Mouse (Mus musculus): ENCODE measurements around the gene Eri3.

The Eri3 gene

GRCm38 (mm10) chr4:117577579-117577978 lies 27.4 kb downstream of the Eri3 start:
- no peak for DNase-seq (ENCODE audit: low read depth)

- DNase-seq (ENCODE audit: low read depth): no peak
Measured at GRCm38 (mm10) chr4:117581626-117582025, 31.5 kb downstream of the Eri3 start.

- DNase-seq (ENCODE audit: low read depth): no peak
Measured at GRCm38 (mm10) chr4:117585995-117586394, 35.8 kb downstream of the Eri3 start.

- DNase-seq (ENCODE audit: low read depth): no peak
Measured at GRCm38 (mm10) chr4:117587447-117587846, 37.3 kb downstream of the Eri3 start.

- DNase-seq (ENCODE audit: low read depth): no peak
Measured at GRCm38 (mm10) chr4:117589081-117589660, 39.0 kb downstream of the Eri3 start.

GRCm38 (mm10) chr4:117590781-117591180 lies 40.6 kb downstream of the Eri3 start:
- DNase-seq (ENCODE audit: low read depth): no peak

GRCm38 (mm10) chr4:117592206-117592605 lies 42.0 kb downstream of the Eri3 start:
- DNase-seq (ENCODE audit: low read depth): no peak

- no peak for DNase-seq (ENCODE audit: low read depth)
Measured at GRCm38 (mm10) chr4:117595293-117595692, 45.1 kb downstream of the Eri3 start.

GRCm38 (mm10) chr4:117599986-117600565 lies 49.9 kb downstream of the Eri3 start:
- DNase-seq (ENCODE audit: low read depth): no peak

GRCm38 (mm10) chr4:117601338-117601776 lies 51.2 kb downstream of the Eri3 start:
- DNase-seq (ENCODE audit: low read depth): no peak

- no peak for DNase-seq (ENCODE audit: low read depth)
Measured at GRCm38 (mm10) chr4:117605099-117605953, 55.2 kb downstream of the Eri3 start.

GRCm38 (mm10) chr4:117605954-117606227 lies 55.7 kb downstream of the Eri3 start:
- DNase-seq (ENCODE audit: low read depth): no peak

- DNase-seq (ENCODE audit: low read depth): no peak
Measured at GRCm38 (mm10) chr4:117606831-117607610, 56.9 kb downstream of the Eri3 start.

- DNase-seq (ENCODE audit: low read depth): no peak
Measured at GRCm38 (mm10) chr4:117608265-117608664, 58.1 kb downstream of the Eri3 start.

- DNase-seq (ENCODE audit: low read depth): no peak
Measured at GRCm38 (mm10) chr4:117609371-117610039, 59.3 kb downstream of the Eri3 start.

GRCm38 (mm10) chr4:117611385-117611784 lies 61.2 kb downstream of the Eri3 start:
- no peak for DNase-seq (ENCODE audit: low read depth)

- DNase-seq (ENCODE audit: low read depth): no peak
Measured at GRCm38 (mm10) chr4:117611814-117612213, 61.6 kb downstream of the Eri3 start.

GRCm38 (mm10) chr4:117612713-117613112 lies 62.5 kb downstream of the Eri3 start:
- no peak for DNase-seq (ENCODE audit: low read depth)

- DNase-seq (ENCODE audit: low read depth): no peak
Measured at GRCm38 (mm10) chr4:117613153-117613773, 63.1 kb downstream of the Eri3 start.

- DNase-seq (ENCODE audit: low read depth): no peak
Measured at GRCm38 (mm10) chr4:117616600-117616999, 66.4 kb downstream of the Eri3 start.

GRCm38 (mm10) chr4:117622270-117622669 lies 72.1 kb downstream of the Eri3 start:
- DNase-seq (ENCODE audit: low read depth): no peak

GRCm38 (mm10) chr4:117623025-117623424 lies 72.9 kb downstream of the Eri3 start:
- DNase-seq (ENCODE audit: low read depth): no peak

All from induced T-regulatory cell, adult 2 months (primary cell).